Mouse (Mus musculus) B cell, adult 67 days (primary cell): Measurements from ENCODE around the gene Alkbh4. TPM values are rescaled to one million over a fixed set of nuclear protein-coding genes. Genes with fewer than 3 reads are reported as not detected.

Source experiments
- total RNA-seq, 2 experiments: library from RNA; stranded (reverse); gene quantifications; 4 replicates each; pipeline ENCODE4 v1.2.4; 2023

Gene Alkbh4
- 10 to 100 TPM; 16.6 to 20.9 TPM for total RNA-seq

GRCm38 (mm10) chr5:136135571-136136291, at the start of gene Alkbh4, which contains the start of gene Lrwd1:
Gene Alkbh4, plus strand, starts transcription at chr5:136136146.
Gene Lrwd1, minus strand, starts transcription at chr5:136136074.

DNA sequence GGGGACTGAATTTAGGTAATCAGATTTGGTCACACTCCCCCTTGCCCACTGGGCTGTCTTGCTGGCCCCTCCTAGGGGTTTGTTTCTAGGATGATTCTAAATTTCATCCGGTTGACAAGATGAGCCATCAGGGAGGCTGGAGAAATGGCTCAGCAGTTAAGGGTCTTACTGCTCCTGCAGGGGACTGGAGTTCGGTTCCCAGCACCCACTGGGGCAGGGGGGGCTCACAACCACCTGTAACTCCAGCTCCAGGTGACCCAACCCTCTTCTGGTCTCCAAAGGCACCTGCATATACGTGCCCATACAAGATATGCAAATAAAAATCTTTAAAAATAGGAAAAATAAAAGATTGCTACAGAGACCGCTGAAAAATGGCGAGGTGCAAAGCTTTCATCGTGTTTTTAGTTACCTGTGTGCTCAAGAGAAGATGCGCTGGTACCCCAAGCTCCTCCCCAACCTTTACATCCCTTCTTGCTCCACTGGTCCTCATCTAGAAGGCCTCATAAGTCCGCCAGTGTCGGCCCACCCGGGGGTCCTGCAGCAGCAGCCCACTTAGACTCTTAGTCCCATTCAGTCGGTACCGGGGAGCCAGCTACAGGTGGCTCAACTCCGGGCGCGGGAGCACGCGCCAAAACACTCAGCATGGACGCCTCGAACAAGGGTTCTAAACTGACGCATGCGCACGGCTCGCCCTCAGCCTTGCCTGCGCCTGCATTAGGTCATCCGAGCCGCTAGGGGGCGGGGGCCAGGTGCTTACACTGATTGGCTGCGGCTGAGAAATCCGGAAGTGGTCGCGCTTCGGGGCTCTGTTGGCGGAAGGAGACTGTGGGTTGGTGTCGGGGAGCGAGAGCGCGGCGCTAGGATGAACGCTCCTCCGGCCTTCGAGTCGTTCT, 19.8 kb upstream of the Alkbh4 start, which contains the start of gene Polr2j:
Polr2j (plus strand) TSS at position 741 of the 893 bp plus-strand sequence.

GRCm38 (mm10) chr5:136170512-136171362, 34.8 kb downstream of the Alkbh4 start, which contains the start of gene Orai2:
Gene Orai2, minus strand, starts transcription at chr5:136170713.

Other genes with a start within 250 kb of the Alkbh4 start
- gene Hspb1, start 248.2 kb upstream of the Alkbh4 start, total RNA-seq, result 1 to 10 TPM in 1 of 2 experiments, not detected in 1; 1.7 TPM
- gene Ywhag, start 201.5 kb upstream of the Alkbh4 start, total RNA-seq, result 100 to 1,000 TPM; 100 to 105 TPM
- 1 to 10 TPM in 1 of 2 experiments, under 1 TPM in 1; 0.80 to 2.8 TPM for gene Ssc4d, start 161.6 kb upstream of the Alkbh4 start, total RNA-seq
- gene Zp3, start 156.0 kb upstream of the Alkbh4 start, total RNA-seq, result not detected
- 10 to 100 TPM; 35.6 to 36.0 TPM for gene Dtx2, start 141.3 kb upstream of the Alkbh4 start, total RNA-seq
- gene Upk3b, start 97.7 kb upstream of the Alkbh4 start, total RNA-seq, result under 1 TPM; 0.50 to 0.64 TPM
- not detected for gene Upk3bl, start 81.7 kb upstream of the Alkbh4 start, total RNA-seq
- 10 to 100 TPM; 12.1 to 21.2 TPM for gene Rasa4, start 52.2 kb upstream of the Alkbh4 start, total RNA-seq
- gene Polr2j, start 19.5 kb upstream of the Alkbh4 start, total RNA-seq, result 10 to 100 TPM; 79.3 to 86.2 TPM
- 10 to 100 TPM; 31.9 to 33.3 TPM for gene Lrwd1, start 72 bp upstream of the Alkbh4 start, total RNA-seq
- gene Orai2, start 34.6 kb downstream of the Alkbh4 start, total RNA-seq, result 10 to 100 TPM; 68.9 to 71.4 TPM
- gene Prkrip1, start 62.8 kb downstream of the Alkbh4 start, total RNA-seq, result 10 to 100 TPM; 28.0 to 31.5 TPM
- 10 to 100 TPM; 15.1 to 16.2 TPM for gene Sh2b2, start 110.4 kb downstream of the Alkbh4 start, total RNA-seq